Mouse (Mus musculus) C2C12 (cell line): ENCODE measurements around the gene Tlcd1.

Source experiments
- CEBPB ChIP-seq: IDR thresholded peaks from one replicate; pipeline ENCODE4 v1.6.1; 2011; ENCODE audit warnings: low read depth, mild to moderate bottlenecking, control low read depth, moderate library complexity
- CTCF ChIP-seq: IDR thresholded peaks from one replicate; pipeline ENCODE4 v1.5.1; 2011; ENCODE audit not compliant: control insufficient read depth, insufficient read depth, insufficient read length

DNA sequence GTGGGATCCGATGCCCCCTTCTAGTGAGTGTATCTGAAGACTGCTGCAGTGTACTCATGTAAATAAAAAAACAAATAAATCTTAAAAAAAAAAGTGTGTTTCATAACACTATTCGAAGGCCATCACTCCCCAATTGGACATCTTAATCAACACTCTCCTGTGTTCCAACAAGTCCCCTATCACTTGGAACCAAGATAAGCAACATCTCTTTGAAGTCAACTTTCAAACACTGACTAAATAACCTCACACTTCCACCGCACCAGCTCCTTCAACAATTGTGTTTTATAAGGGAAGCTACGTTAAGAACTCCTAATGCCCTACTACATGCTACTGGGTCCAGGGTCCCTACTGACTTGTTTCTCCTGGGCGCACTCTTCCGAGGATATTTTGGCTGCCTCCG, 5.9 kb downstream of the Tlcd1 start:
- TF ChIP-seq CEBPB (no peak), CTCF (no peak)
